14 mouse cellular contexts compared by ENCODE assay signal in the genomic region with DNA sequence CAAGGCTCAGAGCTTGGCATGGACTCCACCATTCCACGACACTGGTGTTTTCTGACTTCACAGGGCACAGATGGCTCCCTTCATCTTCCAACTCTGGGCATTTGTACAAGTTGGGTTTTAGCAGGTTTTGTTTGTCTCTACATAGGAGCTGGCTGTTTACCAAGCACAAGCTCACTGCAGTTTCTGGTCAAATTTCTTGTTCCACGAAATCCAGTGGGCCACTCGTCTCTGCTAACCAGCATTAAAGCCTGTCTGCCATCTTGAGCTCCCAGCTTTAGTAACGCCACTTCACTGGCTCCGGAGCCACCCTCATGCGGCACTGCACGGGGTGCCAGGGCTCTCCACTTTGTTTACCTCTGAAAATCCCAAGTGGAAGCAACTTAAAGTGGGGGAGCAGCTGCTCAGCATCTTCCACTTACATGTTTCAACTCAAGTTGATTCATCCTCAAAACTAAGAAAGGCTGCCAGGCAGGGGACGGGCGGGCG. TPM values are rescaled to one million over a fixed set of nuclear protein-coding genes. Genes with fewer than 3 reads are reported as not detected.
DNase-seq lines count a peak whose midpoint lies in the region; ATAC-seq and TF ChIP-seq lines count a peak whose summit lies in the region.
"Had no signal": no experiment of that assay in that cellular context is flagged by ENCODE, and none has a peak within 500 bp of the region (broad histone marks: within the 10 kb centered on the region; RNA-seq: fewer than 3 reads in every experiment).

No protein-coding gene starts in this region.

- H3K4me3 ChIP-seq in cerebellum, adult 2 months (replicated peaks; ENCODE audit: insufficient read depth, low read depth, low read length), result no peak overlapping the region
- no peak overlapping the region for H3K4me3 ChIP-seq in hindbrain, postnatal 0 days (ENCODE audit: low read length)
- no peak overlapping the region for H3K4me3 ChIP-seq in hindbrain, embryonic 10.5 days
- H3K4me3 ChIP-seq: liver, embryonic 12.5 days; midbrain, embryonic 10.5 days had no signal

- TF ChIP-seq POLR2A in cerebellum, adult 2 months (IDR thresholded peaks at IDR 0.05; ENCODE audit: borderline replicate concordance, insufficient read depth, low read length), result no peak

- peaks cover 18% of the 10 kb centered on the region; the same call in 1 of the 2 replicates for H3K36me3 ChIP-seq in hindbrain, postnatal 0 days (ENCODE audit: insufficient read depth, low read length)
- peaks cover 42% of the 10 kb centered on the region for H3K36me3 ChIP-seq in hindbrain, embryonic 10.5 days

- no peak overlapping the region; the same call in 1 of the 2 replicates for H3K27ac ChIP-seq in cerebellum, adult 2 months (ENCODE audit: insufficient read depth, low read length)
- H3K27ac ChIP-seq in hindbrain, postnatal 0 days, result 0 out of 2 replicates have a peak overlapping the region, but pooled peaks have one; percentile 3
- H3K27ac ChIP-seq in hindbrain, embryonic 10.5 days, result no peak overlapping the region
- H3K27ac ChIP-seq: liver, embryonic 12.5 days; midbrain, embryonic 10.5 days had no signal

- no peaks in the 10 kb centered on the region for H3K9me3 ChIP-seq in hindbrain, postnatal 0 days (ENCODE audit: low read length)
- H3K9me3 ChIP-seq in hindbrain, embryonic 10.5 days, result no peaks in the 10 kb centered on the region
- H3K9me3 ChIP-seq: liver, embryonic 12.5 days; midbrain, embryonic 10.5 days had no signal

- no peak for ATAC-seq in cerebellum, adult (ENCODE audit: insufficient number of reproducible peaks, low FRiP score, low TSS enrichment)
- ATAC-seq in hindbrain, postnatal 0 days, result no peak
- no peak for ATAC-seq in erythroblast, adult 5-6 weeks (replicated peaks; ENCODE audit: low FRiP score, poor library complexity, severe bottlenecking)
- ATAC-seq: hindbrain, embryonic 16.5 days; liver, embryonic 12.5 days had no signal

- H3K27me3 ChIP-seq in cerebellum, adult 2 months (ENCODE audit: control insufficient read depth, insufficient read depth, low read length), result no peaks in the 10 kb centered on the region
- no peaks in the 10 kb centered on the region for H3K27me3 ChIP-seq in hindbrain, postnatal 0 days (ENCODE audit: insufficient read depth, low read length)
- no peaks in the 10 kb centered on the region for H3K27me3 ChIP-seq in hindbrain, embryonic 10.5 days (ENCODE audit: insufficient read depth, poor library complexity, severe bottlenecking)
- H3K27me3 ChIP-seq: liver, embryonic 12.5 days had no signal

- no peak overlapping the region for H3K4me2 ChIP-seq in hindbrain, postnatal 0 days (ENCODE audit: low read depth, low read length)
- H3K4me2 ChIP-seq: liver, embryonic 12.5 days had no signal

- TF ChIP-seq CTCF in cerebellum, adult 2 months (IDR thresholded peaks at IDR 0.05; ENCODE audit: borderline replicate concordance, insufficient read depth, low read depth, low read length), result no peak
- TF ChIP-seq CTCF in hindbrain, postnatal 0 days (IDR thresholded peaks at IDR 0.05; ENCODE audit: low read depth), result no peak

- H3K4me1 ChIP-seq in cerebellum, adult 2 months (ENCODE audit: control insufficient read depth, insufficient read depth, low read length), result peaks cover 82% of the 10 kb centered on the region
- H3K4me1 ChIP-seq in hindbrain, postnatal 0 days (ENCODE audit: insufficient read depth, low read length), result peaks cover 20% of the 10 kb centered on the region; the same call in 1 of the 2 replicates
- peaks cover 3% of the 10 kb centered on the region; the same call in 1 of the 2 replicates for H3K4me1 ChIP-seq in hindbrain, embryonic 10.5 days (replicated peaks)

- WGBS in cerebellum, adult 2 months, result 27% methylated on average over 10 of the region's 10 CpGs
- WGBS in hindbrain, postnatal 0 days, result 65% methylated on average over 10 of the region's 10 CpGs
- WGBS in hindbrain, embryonic 10.5 days, result 93% methylated on average over 10 of the region's 10 CpGs

- DNase-seq in cerebellum, adult 2 months, result peak; percentile 60 to 81
- DNase-seq in hindbrain, postnatal 0 days (ENCODE audit: low spot score), result no peak
- no peak for DNase-seq in hindbrain, embryonic 10.5 days (ENCODE audit: low spot score)
- peak; percentile 72 for DNase-seq in right cerebral cortex, postnatal 25 days
- DNase-seq in right cerebral cortex, postnatal 36 days (ENCODE audit: low spot score in 2 of 2), result no peak
- no peak for DNase-seq in gastrocnemius, postnatal 14 days
- DNase-seq: adrenal gland, adult 8-10 months; kidney, adult 9 months; lung, postnatal 10 days had no signal

- H3K9ac ChIP-seq in hindbrain, postnatal 0 days (replicated peaks; ENCODE audit: low read length), result no peak overlapping the region
- H3K9ac ChIP-seq: liver, embryonic 12.5 days had no signal

- intact Hi-C loops in gastrocnemius, postnatal 14 days (cut with DNase I; ENCODE audit: low total_unique reads), result no loop called here

RNA-seq across cellular contexts. Expression of a gene that starts 11.0 kb away (rescaled TPM):
- polyA plus RNA-seq in cerebellum, adult 2 months (2012; rRNA removed), result 55.1 and 56.7 TPM in 2 replicates
- total RNA-seq in hindbrain, postnatal 0 days (2014; rRNA removed), result 42.7 and 50.3 TPM in 2 replicates
- 54.0 and 56.7 TPM in 2 replicates for polyA plus RNA-seq in hindbrain, postnatal 0 days (2015; fragmentation: Nextera tagmentation; extraction: Ambion mirVana)
- polyA plus RNA-seq in hindbrain, embryonic 10.5 days (2016; fragmentation: Nextera tagmentation; extraction: Ambion mirVana), result 68.0 and 83.0 TPM in 2 replicates
- 4.2 TPM in 1 of 2 replicates, not detected in the other for total RNA-seq in erythroblast, adult 5-6 weeks (2015; ENCODE audit: low replicate concordance)
- total RNA-seq in erythroblast, adult 5-6 weeks (2017; ENCODE audit: low replicate concordance), result 0.68 and 1.7 TPM in 2 replicates
- total RNA-seq in gastrocnemius, postnatal 14 days (2021), result 1 to 10 TPM; 7.4 to 7.6 TPM

RNA-seq across cellular contexts. Expression of a gene that starts 24.3 kb away (rescaled TPM):
- polyA plus RNA-seq in cerebellum, adult 2 months (2012; rRNA removed), result 42.7 and 45.2 TPM in 2 replicates
- total RNA-seq in hindbrain, postnatal 0 days (2014; rRNA removed), result 43.6 and 45.4 TPM in 2 replicates
- polyA plus RNA-seq in hindbrain, postnatal 0 days (2015; fragmentation: Nextera tagmentation; extraction: Ambion mirVana), result 4.5 and 5.5 TPM in 2 replicates
- polyA plus RNA-seq in hindbrain, embryonic 10.5 days (2016; fragmentation: Nextera tagmentation; extraction: Ambion mirVana), result 2.0 and 5.0 TPM in 2 replicates
- 23.4 and 26.5 TPM in 2 replicates for total RNA-seq in erythroblast, adult 5-6 weeks (2015; ENCODE audit: low replicate concordance)
- 44.7 and 48.8 TPM in 2 replicates for total RNA-seq in erythroblast, adult 5-6 weeks (2017; ENCODE audit: low replicate concordance)
- 10 to 100 TPM; 62.3 to 81.4 TPM for total RNA-seq in gastrocnemius, postnatal 14 days (2021)

RNA-seq across cellular contexts. Expression of a gene that starts 37.9 kb away (rescaled TPM):
- 88.0 and 100 TPM in 2 replicates for polyA plus RNA-seq in cerebellum, adult 2 months (2012; rRNA removed)
- total RNA-seq in hindbrain, postnatal 0 days (2014; rRNA removed), result 226 and 245 TPM in 2 replicates
- polyA plus RNA-seq in hindbrain, postnatal 0 days (2015; fragmentation: Nextera tagmentation; extraction: Ambion mirVana), result 59.9 and 68.5 TPM in 2 replicates
- polyA plus RNA-seq in hindbrain, embryonic 10.5 days (2016; fragmentation: Nextera tagmentation; extraction: Ambion mirVana), result 2.2 and 4.6 TPM in 2 replicates
- 0.19 TPM in 1 of 2 replicates, not detected in the other for total RNA-seq in erythroblast, adult 5-6 weeks (2015; ENCODE audit: low replicate concordance)
- 0.17 TPM in 1 of 2 replicates, not detected in the other for total RNA-seq in erythroblast, adult 5-6 weeks (2017; ENCODE audit: low replicate concordance)
- total RNA-seq in gastrocnemius, postnatal 14 days (2021), result 1 to 10 TPM; 1.9 to 2.6 TPM

Comparison
In these comparisons a context has a peak if more than half of its experiments do, and no peak if none do; other contexts are left out.
1. DNase-seq: peak in cerebellum, adult 2 months (2 of 2) and right cerebral cortex, postnatal 25 days (single experiment); none in hindbrain, postnatal 0 days (single experiment), hindbrain, embryonic 10.5 days (single experiment), right cerebral cortex, postnatal 36 days (0 of 2) and gastrocnemius, postnatal 14 days (single experiment).
2. RNA of a gene that starts 37.9 kb away (total RNA-seq): 226 to 245 TPM in hindbrain, postnatal 0 days; 1.9 to 2.6 TPM in gastrocnemius, postnatal 14 days and 0.17 to 0.19 TPM in erythroblast, adult 5-6 weeks; every median in the first group is over 10 times any median in the second.